Mouse (Mus musculus) small intestine, adult 2 months (tissue): ENCODE results near the gene Enthd1.

ENCODE experiments used
- CTCF ChIP-seq: fragments of 200-500 bp; IDR thresholded peaks from 2 replicates; pipeline ENCODE4 v1.5.1; 2012; ENCODE audit warnings: low read depth, mild to moderate bottlenecking, control low read depth, inconsistent platforms, low read length, moderate library complexity, mixed read lengths; ENCODE audit not compliant: insufficient replicate concordance, insufficient read length; ENCODE audit errors: extremely low read depth
- POLR2A ChIP-seq: fragments of 200-500 bp; IDR thresholded peaks from 2 replicates; pipeline ENCODE4 v1.6.1; 2012; ENCODE audit warnings: low read depth, mild to moderate bottlenecking, control low read depth, inconsistent platforms, low read length, moderate library complexity

DNA sequence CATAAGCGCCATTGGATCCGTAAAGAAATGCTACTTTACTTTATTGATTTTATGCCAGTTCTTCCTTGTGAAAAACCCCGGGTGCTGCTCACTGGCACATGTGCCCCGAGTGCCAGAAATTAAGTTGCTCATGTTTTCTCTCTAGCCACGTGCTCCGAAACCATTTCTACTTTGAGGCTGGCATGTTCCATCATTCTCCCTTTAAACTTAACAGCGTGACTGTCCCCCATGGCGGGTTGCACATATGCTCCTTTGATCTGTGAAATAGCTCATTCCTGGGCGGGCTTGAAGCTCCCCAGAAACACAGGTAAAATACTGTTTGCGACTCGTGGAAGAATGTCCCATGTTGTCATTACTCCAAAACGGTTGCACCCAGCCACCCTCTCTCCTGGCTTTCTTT is 33.8 kb upstream of the Enthd1 start:
- TF ChIP-seq POLR2A (no peak), CTCF (no peak)
